Mouse (Mus musculus) spleen, embryonic (tissue): ENCODE measurements around the gene Colca2.

ENCODE experiments used
- CTCF ChIA-PET: fragments of 350-600 bp; sonication (Branson Sonifier 250); formaldehyde crosslinking; loops from one replicate; lab custom pipeline; 2022; lab: Charles Lee

Colca2 gene

DNA sequence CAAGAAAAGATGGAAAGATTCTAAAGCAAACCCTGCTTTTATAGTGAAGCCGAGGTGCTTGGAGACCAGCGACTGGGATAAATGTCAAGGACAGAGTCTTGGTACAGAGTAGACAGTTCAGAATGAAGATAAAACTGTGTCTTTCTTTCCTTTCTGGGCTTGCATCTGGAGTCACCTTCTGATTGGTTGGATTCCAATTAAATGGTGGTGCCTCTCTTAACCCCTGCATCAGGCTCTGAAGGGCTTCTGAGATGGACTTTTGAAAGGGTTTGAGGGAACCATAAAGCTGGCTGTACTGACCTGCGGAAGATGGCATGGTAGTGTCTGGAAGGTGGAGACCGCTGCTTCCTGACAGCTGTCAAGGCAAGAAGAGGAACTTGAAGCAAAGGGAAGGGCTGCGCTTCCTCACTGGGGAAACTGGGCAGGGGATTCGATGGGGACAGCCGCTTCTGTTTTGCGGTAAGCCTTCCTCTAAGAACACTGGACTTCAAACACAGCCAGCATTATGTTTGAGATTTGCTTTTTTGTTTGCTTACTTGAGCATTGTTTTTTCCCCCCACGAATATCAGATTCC is 4.7 kb downstream of the Colca2 start:
- CTCF ChIA-PET, result no interaction called here

DNA sequence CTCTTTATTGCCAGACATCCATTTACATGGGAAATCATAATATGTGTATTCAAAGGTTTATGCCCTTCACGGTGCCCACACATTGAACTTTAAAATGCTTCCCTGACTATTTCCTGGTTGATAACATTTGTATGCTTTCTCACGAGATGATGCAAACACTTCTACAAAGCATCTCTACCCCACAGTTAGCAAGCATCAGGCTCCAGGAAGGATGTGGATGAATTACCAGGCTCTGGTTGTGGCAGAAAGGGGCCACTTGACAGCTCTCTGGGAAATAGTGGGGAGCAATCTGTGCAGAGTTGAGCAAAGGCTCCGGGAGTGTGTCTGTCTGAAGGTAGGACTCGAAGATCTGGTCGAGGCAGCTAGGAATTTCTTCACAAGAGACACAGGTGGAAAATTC is 6.3 kb downstream of the Colca2 start:
- CTCF ChIA-PET, result interaction anchor here (0.5 kb wide), 1 partner anchor 913 kb away, joined by 9 read pairs; no protein-coding TSS in a partner anchor

DNA sequence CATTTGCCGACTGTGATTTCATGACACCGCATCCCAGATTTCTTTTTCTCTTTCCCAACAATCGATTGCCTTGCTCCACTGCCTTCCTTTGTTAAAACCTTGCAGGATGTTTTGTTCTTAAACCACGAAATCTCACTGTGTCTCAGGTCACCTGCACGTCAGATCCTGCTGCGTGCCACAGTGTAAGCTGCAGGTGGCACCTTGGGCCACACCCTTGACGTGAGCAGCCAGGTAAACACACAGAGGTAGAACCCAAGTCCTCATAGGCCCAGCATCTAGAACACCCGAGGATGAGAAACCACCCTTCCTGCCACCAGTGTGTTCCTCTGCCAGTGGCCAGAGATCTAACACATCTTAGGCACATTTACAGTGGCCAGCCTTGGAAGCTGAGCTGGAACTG is 7.3 kb downstream of the Colca2 start:
- CTCF ChIA-PET, result no interaction called here

DNA sequence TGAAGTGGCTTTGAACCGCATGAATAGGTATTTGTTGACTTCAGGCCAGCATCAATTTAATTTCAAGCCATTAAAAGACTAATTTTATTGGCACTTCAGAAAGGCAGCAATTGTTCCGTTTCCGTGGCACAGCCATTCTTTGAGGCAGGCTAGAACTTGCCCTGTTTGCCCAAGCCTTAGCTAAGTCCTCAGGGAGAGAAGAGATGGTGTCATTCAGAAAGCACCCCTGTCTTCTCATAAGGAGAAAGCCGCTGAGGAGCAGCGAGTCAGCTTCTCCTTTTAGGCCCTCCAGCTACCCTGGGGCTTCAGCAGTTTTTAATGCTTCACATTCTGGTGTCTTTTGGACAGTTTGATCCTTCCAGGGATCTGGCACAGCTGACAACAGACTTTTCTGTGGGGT is 9.5 kb downstream of the Colca2 start:
- CTCF ChIA-PET, result no interaction called here

DNA sequence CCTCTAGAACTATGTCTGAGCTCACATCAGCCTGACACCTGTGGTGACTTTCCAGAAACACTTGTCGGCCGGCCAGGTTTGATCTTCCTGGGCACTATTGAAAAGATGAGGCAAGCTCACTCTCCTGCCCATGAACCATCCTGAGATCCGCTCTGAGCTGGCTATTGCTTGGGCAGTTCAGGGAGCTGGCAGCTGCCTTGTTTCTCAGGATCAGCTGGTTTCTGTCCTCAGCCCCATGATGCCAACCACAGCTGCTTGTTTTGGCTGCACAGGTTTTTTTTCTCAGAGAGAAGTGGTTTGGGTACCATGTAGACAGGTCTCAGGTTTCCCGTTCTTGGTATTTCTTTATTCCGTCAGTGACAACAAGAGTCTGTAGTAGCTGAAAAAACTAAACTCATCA is 19.9 kb downstream of the Colca2 start:
- CTCF ChIA-PET, result interaction anchor here (1.1 kb wide), 1 partner anchor 15 kb away, joined by 3 read pairs; no protein-coding TSS in a partner anchor

DNA sequence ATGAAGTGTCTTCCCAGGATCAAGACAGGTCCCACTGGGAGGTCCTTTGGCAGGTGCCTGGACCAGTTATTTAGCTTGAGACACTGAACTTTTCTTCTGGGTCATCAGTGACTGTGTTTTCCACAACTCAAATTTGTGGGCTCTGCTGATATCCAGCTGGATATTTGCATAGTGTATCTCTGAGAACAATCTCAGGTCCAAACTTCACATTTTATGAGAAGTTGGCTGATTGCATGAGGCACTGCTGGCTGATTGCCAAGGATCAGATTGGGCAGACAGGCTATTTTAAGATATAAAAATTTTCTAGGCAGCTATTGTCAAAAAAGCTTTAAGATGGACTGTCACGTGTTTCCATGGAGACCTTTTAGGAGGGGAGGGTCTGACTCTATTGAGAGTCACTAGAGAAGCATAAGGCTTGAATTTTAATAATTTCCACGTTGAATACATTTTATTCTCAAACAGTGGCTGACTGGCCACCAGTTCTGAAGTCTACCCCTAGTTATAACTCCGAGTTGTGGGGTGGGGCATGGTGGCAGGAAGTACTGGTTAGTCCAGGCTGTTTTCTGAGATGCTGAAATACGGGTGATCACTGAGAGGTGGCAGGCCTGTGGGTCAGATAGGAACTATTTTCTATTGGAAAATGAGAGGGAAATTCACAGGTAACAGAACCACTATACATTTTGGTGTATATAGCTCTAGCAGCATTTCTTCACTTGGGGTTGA is 21.4 kb downstream of the Colca2 start:
- CTCF ChIA-PET, result no interaction called here

DNA sequence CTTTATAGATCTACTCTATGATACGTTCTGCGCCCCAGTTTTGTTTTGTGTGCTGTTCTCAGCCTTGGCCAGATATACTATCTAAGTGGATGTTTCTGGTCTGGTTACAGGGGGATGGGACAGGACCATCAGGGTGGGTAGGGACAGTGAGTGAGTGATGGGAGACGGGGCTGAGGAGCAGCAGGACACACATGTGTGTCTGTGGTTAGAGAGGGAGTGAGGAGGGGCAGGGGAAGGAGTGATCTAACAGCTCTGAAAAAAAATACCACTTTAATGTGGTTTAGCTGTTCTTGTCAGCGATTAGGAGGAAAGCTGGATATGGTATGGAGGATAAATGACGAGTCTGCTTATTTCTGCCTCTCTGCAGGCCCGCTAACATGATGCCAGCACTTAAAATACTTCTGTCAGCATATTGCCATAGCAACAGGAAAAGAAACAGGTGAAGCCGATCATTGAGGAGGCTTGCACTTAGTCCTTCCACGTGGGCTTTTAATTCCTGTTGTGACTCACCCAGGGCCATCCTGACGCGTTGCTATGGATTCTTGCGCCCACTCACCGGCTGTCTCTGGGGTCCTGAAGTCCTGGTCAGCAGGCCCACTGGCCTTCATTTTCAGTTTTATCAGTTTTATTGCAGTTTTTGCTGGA is 39.5 kb downstream of the Colca2 start:
- CTCF ChIA-PET, result no interaction called here

DNA sequence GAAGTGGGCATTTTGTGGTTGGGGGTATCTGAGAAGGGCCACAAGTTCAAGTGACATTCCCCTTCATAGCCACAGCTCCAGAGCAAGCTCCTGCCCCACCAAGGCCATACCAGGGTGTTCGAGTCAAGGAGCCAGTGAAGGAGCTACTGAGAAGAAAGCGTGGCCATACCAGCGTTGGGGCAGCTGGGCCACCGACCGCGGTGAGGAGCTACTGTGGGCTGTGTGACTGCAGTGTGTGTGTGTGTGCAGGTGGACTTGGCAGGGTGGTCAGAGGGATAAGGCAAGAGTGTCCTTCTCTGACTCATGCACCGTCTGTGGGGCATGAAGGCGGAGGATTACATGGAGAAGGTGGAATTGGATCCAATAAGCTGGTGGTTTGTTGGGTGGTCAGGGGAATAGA is 46.2 kb downstream of the Colca2 start:
- CTCF ChIA-PET, result interaction anchor here (0.6 kb wide), 1 partner anchor 48 kb away, joined by 7 read pairs; no protein-coding TSS in a partner anchor

DNA sequence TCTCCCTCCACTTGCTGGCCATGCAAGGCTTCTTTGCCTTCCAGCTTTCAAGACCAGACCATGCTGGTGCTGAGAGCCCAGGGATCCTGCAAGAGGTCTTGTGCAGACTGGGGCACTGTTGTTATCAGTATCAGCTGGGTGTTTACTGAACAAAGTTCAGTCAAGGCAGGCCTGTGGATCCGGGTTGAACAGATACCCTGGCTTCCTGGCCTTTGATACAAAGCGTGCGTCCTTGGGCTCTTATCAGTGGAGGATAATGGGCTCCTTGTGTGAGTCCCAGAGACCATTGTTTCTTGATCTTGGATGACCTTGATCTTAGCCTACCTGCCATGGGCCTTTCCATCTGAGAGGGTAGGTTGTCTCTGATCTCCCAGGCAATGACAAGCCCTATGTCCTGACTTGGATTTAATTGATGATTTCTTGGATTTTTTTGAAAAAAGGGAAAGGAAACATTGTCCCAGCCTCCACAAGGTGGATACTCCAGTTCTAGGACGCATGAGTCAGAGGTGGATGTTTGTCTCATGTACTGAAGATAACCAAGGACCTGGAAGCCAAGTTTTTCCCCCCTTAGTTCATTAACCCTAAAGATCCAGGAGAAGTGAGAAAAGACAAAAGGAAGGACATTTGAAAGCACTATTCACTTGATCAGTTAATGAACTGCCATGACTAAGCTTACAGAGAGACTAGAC is 47.5 kb downstream of the Colca2 start:
- CTCF ChIA-PET, result interaction anchor here (0.8 kb wide), 1 partner anchor 11 kb away, joined by 3 read pairs; no protein-coding TSS in a partner anchor

DNA sequence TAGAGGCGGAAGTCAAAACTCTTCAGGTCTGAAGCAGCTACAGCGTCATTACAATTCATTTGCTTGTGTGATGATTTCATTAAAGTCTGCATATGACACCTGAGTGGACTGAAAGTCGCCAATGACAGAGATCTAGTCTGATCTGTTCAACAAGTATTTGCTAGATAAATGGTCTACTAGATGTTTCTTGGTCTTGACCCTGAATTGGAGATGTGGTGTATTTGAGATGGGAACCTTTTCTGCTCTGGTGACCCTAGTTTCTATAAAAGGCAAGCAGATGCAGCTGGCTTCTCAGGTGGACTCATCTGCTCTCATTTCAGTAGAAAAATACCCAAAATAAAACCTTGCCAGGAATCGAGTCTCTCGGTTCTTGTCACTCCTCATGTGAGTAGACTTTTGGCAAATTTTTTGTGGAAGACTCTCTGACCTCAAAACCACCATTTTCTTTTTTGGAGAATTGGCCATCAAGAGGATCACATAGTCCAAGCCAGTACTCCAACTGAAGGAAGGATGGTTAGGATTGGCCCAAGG is 52.7 kb downstream of the Colca2 start:
- CTCF ChIA-PET, result no interaction called here
